Mouse (Mus musculus): Measurements from ENCODE around the gene Fyn.
A peak's percentile ranks its signal among the peaks of the same experiment; 100 is the strongest.

Gene Fyn

GRCm38 (mm10) chr10:39415586-39415985 is 46.9 kb downstream of the Fyn start:
- no peak for DNase-seq

DNA sequence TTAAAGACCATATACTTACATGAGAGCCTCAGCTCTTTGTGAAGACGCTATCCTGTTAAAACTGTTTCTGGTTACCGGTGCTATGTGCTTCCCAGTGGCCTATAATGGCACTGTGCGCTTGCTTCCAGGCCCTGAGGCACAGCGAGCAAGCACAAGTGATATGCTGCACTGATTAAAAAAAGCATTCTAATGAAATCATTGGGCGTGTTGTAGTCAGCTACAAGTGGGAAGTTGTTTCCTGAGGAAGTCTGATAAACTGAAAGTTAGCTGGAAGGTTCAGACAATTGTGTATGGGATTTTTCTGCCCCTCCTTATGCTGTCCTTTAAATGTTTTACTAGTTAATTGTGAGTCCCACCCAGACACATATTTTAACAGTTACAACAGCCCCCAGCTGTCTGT is 49.0 kb downstream of the Fyn start:
- DNase-seq, result no peak

GRCm38 (mm10) chr10:39418395-39418794 is 49.7 kb downstream of the Fyn start:
- DNase-seq, result no peak

DNA sequence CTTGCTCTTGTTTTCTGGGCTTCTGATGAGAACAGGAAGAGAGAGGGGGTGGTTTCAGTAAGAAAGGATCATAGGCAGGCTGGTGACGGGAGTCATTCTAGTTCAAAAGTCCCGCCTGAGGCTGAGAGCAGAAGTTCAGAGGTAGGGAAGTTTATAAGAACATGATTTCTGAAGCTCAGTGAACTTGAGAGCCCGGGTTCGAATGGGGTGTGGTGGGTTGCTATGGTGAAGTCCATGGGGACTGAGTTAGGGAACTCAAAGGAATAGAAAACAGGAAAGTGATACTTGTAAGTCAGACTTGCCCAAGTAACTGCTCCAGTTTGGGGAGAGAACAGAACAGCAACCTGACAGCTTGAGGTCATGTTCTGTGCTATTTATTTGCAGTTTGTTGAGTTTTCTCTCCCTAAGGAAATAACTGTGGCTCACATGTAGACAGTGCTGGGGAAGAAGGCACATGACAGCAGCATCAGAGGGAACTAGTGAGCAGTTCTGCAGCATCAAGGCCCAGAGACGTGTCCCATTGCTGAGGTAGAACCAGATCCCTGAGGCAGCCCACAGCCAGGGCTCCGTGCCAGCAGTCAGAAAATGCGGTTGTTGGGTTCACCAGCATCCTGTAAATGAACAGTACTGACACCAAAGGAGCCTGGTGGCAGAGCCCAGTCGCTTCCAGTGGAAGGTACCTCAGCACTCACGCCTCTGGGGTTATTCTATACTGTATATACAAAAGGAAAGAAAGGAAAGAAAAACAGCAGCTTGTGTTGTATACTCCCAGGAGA is 52.4 kb downstream of the Fyn start:
- peak; percentile 51 for DNase-seq

- peak; percentile 25 for DNase-seq
Measured at GRCm38 (mm10) chr10:39421772-39422171, 53.1 kb downstream of the Fyn start.

GRCm38 (mm10) chr10:39424643-39425042 is 56.0 kb downstream of the Fyn start:
- no peak for DNase-seq

GRCm38 (mm10) chr10:39426033-39426432 is 57.4 kb downstream of the Fyn start:
- no peak for DNase-seq

GRCm38 (mm10) chr10:39426833-39427490 is 58.3 kb downstream of the Fyn start:
- peak; percentile 59 for DNase-seq

DNA sequence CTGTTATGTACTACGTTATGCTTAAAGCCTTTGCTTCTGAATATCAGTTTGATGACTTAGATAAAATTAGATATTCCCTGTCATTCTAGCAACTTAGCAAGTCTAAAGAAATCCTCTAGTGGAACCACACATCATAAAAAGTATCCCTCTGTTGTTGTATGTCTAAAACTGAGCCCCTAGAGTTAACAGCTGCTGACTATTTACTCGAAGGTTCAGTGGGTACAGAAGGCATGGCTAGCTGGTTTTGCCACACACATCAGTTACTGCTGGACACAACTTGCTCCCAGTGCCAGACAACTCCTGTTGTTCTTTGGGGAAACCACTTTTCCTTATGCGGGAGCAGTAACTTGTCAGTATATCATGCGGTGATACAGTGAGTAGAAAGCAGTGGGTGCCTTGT is 61.0 kb downstream of the Fyn start:
- no peak for DNase-seq

GRCm38 (mm10) chr10:39430074-39430764 is 61.6 kb downstream of the Fyn start:
- no peak for DNase-seq

- DNase-seq, result no peak
Measured at GRCm38 (mm10) chr10:39431265-39431664, 62.6 kb downstream of the Fyn start.

- DNase-seq, result no peak
Measured at GRCm38 (mm10) chr10:39432648-39433568, 64.3 kb downstream of the Fyn start.

- no peak for DNase-seq
Measured at GRCm38 (mm10) chr10:39433893-39434292, 65.2 kb downstream of the Fyn start.

GRCm38 (mm10) chr10:39434758-39435448 is 66.2 kb downstream of the Fyn start:
- DNase-seq, result no peak

DNA sequence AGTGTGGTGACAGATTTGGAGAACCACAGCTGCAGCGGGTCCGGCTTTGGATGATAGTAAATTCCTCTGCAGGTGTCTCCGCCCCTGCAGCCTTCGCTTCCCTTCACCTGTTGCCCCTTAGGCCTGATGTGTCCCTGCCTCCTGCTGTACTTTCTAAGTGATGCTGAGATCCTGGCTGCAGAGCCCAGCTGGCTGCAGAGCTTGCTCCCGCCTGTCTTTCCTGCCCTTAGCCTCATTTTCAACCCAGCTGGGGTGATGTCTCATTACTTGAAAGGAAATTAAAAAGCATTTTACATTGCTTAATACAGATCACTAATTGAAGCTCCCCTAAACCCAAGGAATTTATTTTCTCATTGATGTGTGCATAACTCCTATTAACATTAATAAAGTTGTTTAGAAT is 70.2 kb downstream of the Fyn start:
- DNase-seq, result no peak

GRCm38 (mm10) chr10:39440506-39440905 is 71.9 kb downstream of the Fyn start:
- DNase-seq, result no peak

GRCm38 (mm10) chr10:39441636-39442035 is 73.0 kb downstream of the Fyn start:
- no peak for DNase-seq

DNA sequence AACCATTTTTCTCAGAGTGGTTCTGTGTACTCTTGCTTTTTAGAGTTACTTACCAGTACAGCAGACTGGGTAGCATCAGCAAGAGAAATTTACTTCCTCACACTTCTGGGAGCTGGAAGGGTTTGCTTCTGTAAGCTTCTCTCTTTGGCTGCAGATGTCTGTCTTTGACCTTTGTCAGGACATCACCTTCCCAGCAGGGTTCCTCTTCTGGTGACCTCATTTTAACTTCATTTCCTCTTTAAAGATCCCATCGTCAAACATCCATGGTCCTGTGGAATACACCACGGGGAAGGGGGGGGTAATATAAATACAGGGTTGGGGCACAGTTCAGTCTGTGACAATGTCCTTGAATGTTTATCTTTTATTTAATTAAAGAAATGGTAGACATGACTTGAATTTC is 74.5 kb downstream of the Fyn start:
- DNase-seq, result no peak

- DNase-seq, result no peak
Measured at GRCm38 (mm10) chr10:39443947-39444346, 75.3 kb downstream of the Fyn start.

- DNase-seq, result no peak
Measured at GRCm38 (mm10) chr10:39445870-39446269, 77.2 kb downstream of the Fyn start.

GRCm38 (mm10) chr10:39446706-39447105 is 78.1 kb downstream of the Fyn start:
- DNase-seq, result no peak

DNA sequence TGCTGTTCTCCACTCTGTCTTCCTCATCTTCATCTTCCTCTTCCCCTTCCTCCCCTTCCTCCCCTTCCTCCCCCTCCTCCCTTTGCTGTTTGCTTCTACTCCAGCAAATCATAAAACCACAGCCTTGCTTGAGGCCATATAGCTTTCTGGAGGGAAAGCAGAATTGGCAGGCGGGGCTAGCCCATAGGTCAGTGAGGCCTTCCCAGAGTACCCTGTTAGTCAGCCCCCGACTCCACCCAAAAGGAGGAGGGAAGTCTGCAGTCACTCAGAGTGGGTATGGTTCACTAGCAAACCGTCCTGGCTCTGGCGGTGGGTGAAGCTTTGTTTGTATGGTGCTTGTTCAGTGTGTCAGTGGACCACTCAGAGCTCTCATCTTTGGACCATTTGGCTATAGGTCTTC is 80.5 kb downstream of the Fyn start:
- DNase-seq, result no peak

All from layer of hippocampus, adult 9-11 months (tissue).